Mouse (Mus musculus) embryonic facial prominence, embryonic 12.5 days (tissue): ENCODE measurements around the gene Kif2c. TPM values are rescaled to one million over a fixed set of nuclear protein-coding genes. Genes with fewer than 3 reads are reported as not detected.
A peak's percentile ranks its signal among the peaks of the same experiment; 100 is the strongest.

Experiments used
- ATAC-seq: fragments of 200-750 bp; cut with Nextera tagmentation; 2 replicates; pipeline ENCODE4 v1.8.0; 2017; ENCODE audit not compliant: insufficient number of reproducible peaks, insufficient read depth, low FRiP score, low TSS enrichment
- H3K27ac ChIP-seq: fragments of 300-500 bp; sonication (generic); 2 replicates; pipeline ENCODE4 v1.5.1; 2016; ENCODE audit warnings: mild to moderate bottlenecking
- H3K27me3 ChIP-seq: fragments of 300-500 bp; sonication (generic); 2 replicates; pipeline ENCODE4 v1.6.1; 2016; ENCODE audit warnings: mild to moderate bottlenecking, moderate library complexity
- H3K36me3 ChIP-seq: fragments of 300-500 bp; sonication (generic); 2 replicates; pipeline ENCODE4 v1.6.1; 2016; ENCODE audit warnings: mild to moderate bottlenecking
- H3K4me1 ChIP-seq: fragments of 300-500 bp; sonication (generic); 2 replicates; pipeline ENCODE4 v1.6.1; 2016
- H3K4me2 ChIP-seq: fragments of 300-500 bp; sonication (generic); replicated peaks from 2 replicates; pipeline ENCODE4 v1.6.1; 2016; ENCODE audit warnings: mild to moderate bottlenecking, moderate library complexity
- H3K4me3 ChIP-seq: fragments of 300-500 bp; sonication (generic); 2 replicates; pipeline ENCODE4 v1.5.1; 2016; ENCODE audit warnings: mild to moderate bottlenecking
- H3K9ac ChIP-seq: fragments of 300-500 bp; sonication (generic); 2 replicates; pipeline ENCODE4 v1.6.1; 2016; ENCODE audit warnings: mild to moderate bottlenecking, moderate library complexity
- H3K9me3 ChIP-seq: fragments of 300-500 bp; sonication (generic); 2 replicates; pipeline ENCODE4 v1.6.1; 2016; ENCODE audit warnings: mild to moderate bottlenecking, moderate library complexity
- WGBS: fragments of 180-500 bp; shearing (Covaris S2); methylation state at CpG from one replicate; pipeline ENCODE4 v1.1.7; 2016; 5-methylcytosine and 5-hydroxymethylcytosine counted together
- polyA plus RNA-seq: library from polyadenylated mRNA; unstranded; fragments of >200 nt; fragmentation: Nextera tagmentation; extraction: Ambion mirVana; gene quantifications from 2 replicates; pipeline ENCODE4 v1.2.1, GENCODE M21; 2016

The Kif2c gene
- polyA plus RNA-seq, 1 experiment from 2014 or later, result 89.5 TPM

DNA sequence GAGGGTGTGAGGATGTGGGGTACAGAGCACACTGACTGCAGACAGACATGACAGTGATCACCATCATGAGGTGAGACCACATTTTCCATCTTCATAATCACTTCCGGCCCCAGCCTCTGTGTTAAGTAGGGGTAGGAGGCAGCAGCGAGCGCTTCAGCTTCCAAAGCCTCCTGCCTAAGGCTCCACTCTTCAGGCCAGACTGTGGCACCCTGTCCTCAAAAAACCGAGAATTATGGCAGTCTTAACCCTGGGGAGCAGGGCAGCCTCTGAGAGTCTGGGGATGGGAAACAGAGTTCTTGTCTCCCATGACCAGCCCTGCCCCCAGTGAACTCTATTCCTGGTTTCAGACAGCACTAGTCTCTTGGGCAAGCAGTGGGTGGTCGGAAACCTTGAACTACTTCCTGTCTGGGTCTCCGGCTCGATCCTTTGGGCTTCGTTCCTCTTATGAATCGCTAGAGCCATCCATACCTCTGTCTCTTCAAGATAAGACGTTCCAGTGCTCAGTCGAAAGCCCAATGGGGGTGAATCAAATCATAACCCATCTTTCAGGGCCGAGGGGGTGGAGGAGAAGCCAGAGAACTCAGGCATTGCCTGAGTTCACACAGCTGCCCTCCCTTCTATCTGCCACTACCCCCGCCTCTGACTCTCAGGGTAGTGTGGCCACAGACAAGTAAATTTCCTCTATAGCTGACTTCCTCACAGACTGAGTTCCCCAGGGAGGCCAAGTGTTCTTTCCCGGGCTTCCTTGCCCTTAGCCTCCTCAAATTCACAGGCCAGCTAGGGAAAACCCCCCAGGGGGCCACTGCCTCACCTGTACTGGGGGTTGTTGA, 57.7 kb downstream of the Kif2c start:
- peak overlapping the region; percentile 24; the same call in 1 of the 2 replicates for H3K4me2 ChIP-seq
- 62% methylated on average over 14 of the region's 14 CpGs for WGBS
- H3K9me3 ChIP-seq, result no peaks in the 10 kb centered on the region
- peak overlapping the region; percentile 82 for H3K27ac ChIP-seq
- no peak for ATAC-seq
- peaks cover 22% of the 10 kb centered on the region for H3K4me1 ChIP-seq
- H3K4me3 ChIP-seq, result no peak overlapping the region
- H3K27me3 ChIP-seq, result no peaks in the 10 kb centered on the region
- H3K9ac ChIP-seq, result peak overlapping the region; percentile 40; the same call in 1 of the 2 replicates
- H3K36me3 ChIP-seq, result peaks cover 6% of the 10 kb centered on the region; the same call in 1 of the 2 replicates

DNA sequence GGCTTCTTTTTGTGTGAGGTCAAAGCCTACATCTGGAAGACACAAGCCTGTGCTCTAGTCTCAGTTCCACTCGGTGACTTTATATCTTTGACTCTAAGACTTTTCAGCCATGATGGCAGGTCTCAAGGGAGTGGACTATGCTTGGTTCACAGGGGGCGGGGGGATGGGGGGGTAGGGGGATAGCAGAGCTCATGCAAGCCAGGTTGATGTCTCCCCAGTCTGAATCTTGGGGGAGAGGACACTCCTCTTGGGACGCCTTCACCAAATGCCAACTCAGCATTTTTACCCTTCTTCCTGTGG, 58.3 kb downstream of the Kif2c start:
- Histone ChIP-seq H3K27ac (no peak overlapping the region), H3K4me1 (peaks cover 22% of the 10 kb centered on the region), H3K9me3 (no peaks in the 10 kb centered on the region), H3K27me3 (no peaks in the 10 kb centered on the region), H3K4me3 (no peak overlapping the region), H3K9ac (no peak overlapping the region), H3K36me3 (peaks cover 6% of the 10 kb centered on the region; the same call in 1 of the 2 replicates), H3K4me2 (no peak overlapping the region)
- no peak for ATAC-seq
- 87% methylated on average over 3 of the region's 3 CpGs for WGBS

DNA sequence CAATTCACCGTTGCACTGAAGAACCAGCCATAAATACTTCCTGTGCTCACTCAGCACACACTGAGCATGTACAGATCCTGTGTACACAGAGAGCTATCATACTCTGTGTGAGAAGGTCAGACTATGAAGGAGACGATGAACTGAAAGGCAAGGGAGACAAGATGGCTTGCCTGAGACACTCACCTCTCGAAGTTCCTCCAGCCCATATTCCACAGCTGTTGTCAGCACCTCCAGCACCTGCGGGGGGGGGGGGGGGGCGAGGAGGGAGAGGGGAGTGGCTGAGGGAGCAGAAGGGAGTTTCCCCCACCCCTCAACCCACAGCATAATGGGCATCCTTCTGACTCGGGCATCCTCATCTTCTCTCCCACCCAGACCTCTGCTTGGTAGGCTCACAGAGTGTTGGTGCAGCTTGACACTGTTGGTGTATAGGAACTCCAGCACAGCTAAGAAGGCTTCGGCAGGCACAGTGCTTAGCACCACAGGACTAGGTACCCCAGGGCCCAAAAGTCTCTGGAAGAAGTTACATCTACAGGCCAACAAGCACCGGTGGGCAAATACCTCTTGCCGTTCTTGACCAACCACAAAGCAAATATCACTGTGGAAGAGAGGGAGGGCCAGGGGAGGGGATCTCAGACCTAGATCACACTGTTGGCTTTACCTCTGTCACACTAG, 58.8 kb downstream of the Kif2c start:
- H3K27ac ChIP-seq, result no peak overlapping the region

DNA sequence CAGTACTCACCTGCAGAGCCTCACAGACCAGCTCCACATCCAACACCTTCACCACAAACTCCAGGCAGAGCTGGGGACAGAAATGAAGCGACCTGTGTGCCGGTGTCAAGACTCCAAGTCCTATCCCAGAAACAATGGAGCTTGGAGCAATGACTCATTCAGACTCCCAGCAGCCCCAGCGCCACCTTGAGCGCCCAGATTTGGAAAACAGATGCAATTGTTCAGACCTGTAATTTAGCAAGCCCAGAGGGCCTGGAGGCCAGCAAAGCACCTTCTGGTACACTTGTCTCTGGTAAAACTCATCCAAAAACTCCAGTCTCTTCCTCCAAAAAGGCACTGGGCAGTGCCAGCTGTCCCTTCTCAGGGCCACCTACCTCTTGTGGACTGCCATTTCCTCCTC, 60.2 kb downstream of the Kif2c start:
- Histone ChIP-seq H3K9ac (no peak overlapping the region), H3K27ac (no peak overlapping the region), H3K4me2 (no peak overlapping the region), H3K4me1 (peaks cover 22% of the 10 kb centered on the region), H3K4me3 (no peak overlapping the region), H3K36me3 (no peaks in the 10 kb centered on the region), H3K9me3 (no peaks in the 10 kb centered on the region), H3K27me3 (no peaks in the 10 kb centered on the region)
- 80% methylated on average over 4 of the region's 4 CpGs for WGBS
- ATAC-seq, result no peak

More for the DNA sequence above, 58.8 kb downstream of the Kif2c start:
- Histone ChIP-seq H3K4me1 (peaks cover 22% of the 10 kb centered on the region), H3K27me3 (no peaks in the 10 kb centered on the region), H3K4me2 (no peak overlapping the region), H3K9ac (no peak overlapping the region), H3K9me3 (no peaks in the 10 kb centered on the region), H3K36me3 (0 out of 2 replicates have a peak, but pooled peaks cover under 1% of the 10 kb centered on the region), H3K4me3 (no peak overlapping the region)
- WGBS, result 80% methylated on average over 7 of the region's 9 CpGs
- no peak for ATAC-seq

DNA sequence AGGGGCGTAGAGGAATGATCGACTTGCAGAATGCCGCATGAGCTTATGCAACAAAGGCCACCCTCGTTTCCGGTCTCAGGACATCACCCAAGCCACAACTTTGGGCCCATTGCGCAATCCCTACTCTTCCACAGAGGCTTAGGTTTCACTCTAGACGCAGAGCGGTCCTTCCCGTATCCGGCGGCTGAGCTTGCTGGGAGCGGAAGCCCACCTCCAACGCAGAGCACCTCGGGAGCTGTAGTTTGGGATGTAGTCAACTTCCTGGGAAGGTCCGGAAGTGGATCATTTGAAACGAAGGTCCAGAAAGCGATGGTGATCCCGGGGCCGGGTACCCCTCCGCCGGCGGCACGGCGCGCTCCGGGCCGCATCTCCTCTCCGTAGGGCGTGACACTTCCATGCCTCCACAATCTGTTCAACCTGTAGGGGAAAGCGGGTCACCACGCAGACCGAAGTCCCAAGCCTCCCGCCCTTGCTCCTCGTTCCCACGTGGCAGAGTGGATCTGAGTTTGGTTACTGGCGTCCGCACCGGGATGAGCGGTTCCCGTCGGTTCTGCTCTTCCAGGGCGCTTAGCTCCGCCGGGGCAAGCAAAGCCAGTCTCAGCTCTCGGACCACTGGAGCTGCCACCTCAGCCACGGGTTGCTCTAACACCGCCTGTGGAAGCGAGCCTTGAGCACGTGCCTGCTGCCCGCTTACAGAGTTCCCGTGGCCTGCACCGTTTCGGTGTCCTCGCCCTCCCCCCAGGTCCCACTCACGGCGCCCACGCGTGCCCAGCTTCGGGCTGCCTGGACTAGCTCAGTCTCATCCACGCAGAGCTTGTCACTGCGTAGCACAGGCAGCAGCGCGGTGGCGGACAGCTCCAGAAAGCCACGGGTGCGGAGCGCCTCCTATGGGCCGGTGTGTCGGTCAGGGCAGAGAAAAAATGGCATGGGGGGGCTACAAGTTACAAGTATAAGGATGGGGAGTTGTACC, 61.7 kb downstream of the Kif2c start:
- Histone ChIP-seq H3K27me3 (no peaks in the 10 kb centered on the region), H3K4me3 (peak overlapping the region; percentile 61), H3K4me2 (peak overlapping the region; percentile 99), H3K27ac (peak overlapping the region; percentile 73), H3K4me1 (peaks cover 14% of the 10 kb centered on the region), H3K9ac (peak overlapping the region; percentile 59), H3K36me3 (no peaks in the 10 kb centered on the region), H3K9me3 (no peaks in the 10 kb centered on the region)
- ATAC-seq, result peak; percentile 90
- under 1% methylated on average over 69 of the region's 69 CpGs for WGBS

DNA sequence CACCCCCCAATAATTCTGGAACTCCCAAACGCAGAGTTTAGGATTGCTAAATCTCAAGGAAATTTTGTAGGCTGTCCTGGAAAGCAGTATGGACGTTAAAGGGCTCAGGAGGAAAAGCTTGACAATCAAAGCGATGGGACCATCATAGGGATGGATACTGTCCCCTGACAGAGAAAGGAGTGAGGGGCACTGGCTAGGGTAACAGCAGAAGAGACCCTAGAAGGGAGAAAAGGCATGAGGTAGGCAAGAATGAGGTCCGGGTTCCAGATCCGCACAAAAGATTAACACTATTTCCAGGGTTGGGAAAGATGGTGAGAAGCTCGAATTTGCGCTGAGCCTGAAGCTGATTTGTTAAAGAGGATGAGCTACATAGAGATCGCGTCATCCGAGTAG, 62.4 kb downstream of the Kif2c start:
- peak overlapping the region; percentile 73 for H3K27ac ChIP-seq
- no peaks in the 10 kb centered on the region for H3K36me3 ChIP-seq
- peaks cover 7% of the 10 kb centered on the region for H3K4me1 ChIP-seq
- no peak for ATAC-seq
- H3K4me3 ChIP-seq, result peak overlapping the region; percentile 61
- H3K9ac ChIP-seq, result peak overlapping the region; percentile 51
- H3K27me3 ChIP-seq, result no peaks in the 10 kb centered on the region
- WGBS, result 7% methylated on average over 10 of the region's 10 CpGs
- no peaks in the 10 kb centered on the region for H3K9me3 ChIP-seq
- H3K4me2 ChIP-seq, result peak overlapping the region; percentile 99

DNA sequence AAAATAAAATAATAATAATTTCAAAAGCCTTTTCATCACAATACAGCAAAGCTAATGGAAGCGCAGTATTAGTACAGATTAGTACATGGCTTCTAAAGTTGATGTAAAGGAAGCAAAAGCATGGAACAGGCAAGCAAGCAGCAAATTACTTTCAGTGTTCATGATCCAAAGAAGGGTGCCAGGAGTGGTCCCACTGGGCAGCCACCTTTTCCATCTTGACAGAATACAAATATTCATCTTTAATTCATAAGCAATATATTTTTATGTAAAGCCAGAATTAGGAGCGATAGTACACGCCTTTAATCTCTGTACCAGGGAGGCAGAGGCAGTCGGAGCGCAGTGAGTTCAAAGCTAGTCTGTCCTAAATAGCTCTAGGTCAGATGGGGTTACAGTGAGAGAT, 62.8 kb downstream of the Kif2c start:
- Histone ChIP-seq H3K9me3 (no peaks in the 10 kb centered on the region), H3K9ac (peak overlapping the region; percentile 51), H3K4me1 (peaks cover 3% of the 10 kb centered on the region), H3K27ac (peak overlapping the region; percentile 73), H3K4me3 (peak overlapping the region; percentile 61), H3K4me2 (peak overlapping the region; percentile 99), H3K27me3 (no peaks in the 10 kb centered on the region), H3K36me3 (peaks cover 4% of the 10 kb centered on the region)
- WGBS, result 78% methylated on average over 5 of the region's 5 CpGs
- no peak for ATAC-seq

DNA sequence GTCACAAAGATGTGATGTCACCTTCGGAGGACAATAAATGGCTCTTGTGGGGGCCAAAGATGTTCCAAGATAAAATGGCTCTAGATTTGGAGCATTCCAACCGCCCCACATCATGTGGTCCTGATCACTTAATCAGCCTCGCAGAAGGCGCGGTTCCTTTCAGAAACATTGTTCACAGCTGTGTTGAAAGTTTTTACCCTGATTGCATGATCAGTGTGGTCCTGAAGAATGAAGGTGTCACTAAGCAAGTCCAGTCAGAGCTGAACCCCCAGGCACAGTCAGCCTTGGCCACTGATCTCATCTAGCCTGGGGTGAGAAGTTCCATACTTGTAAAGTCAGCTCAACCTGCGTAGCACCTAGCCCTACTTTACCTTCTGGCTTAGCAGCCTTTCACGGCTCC, 64.5 kb downstream of the Kif2c start:
- WGBS, result 93% methylated on average over 7 of the region's 7 CpGs
- Histone ChIP-seq H3K9ac (no peak overlapping the region), H3K36me3 (peaks cover 16% of the 10 kb centered on the region), H3K9me3 (no peaks in the 10 kb centered on the region), H3K4me3 (no peak overlapping the region), H3K27ac (no peak overlapping the region), H3K27me3 (no peaks in the 10 kb centered on the region), H3K4me1 (no peaks in the 10 kb centered on the region), H3K4me2 (no peak overlapping the region)
- ATAC-seq, result no peak

DNA sequence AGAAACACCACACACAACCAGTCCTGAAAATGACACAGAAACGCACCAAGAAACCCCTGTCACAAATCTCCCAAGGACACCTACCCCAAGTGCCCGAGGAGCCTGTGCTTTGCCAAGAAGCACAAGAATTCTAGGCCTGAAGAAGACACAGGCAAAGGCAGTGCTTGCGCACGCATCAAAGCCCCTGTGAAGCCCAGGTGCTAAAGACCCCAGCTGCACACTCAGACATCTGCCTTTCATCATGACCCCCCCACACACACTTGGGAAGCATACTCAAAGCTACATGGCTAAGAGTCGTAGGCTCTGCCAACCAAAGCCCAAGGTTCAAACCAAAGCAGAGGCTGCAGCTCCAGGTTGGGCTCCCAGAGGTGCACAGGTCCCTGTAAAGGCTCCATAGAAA, 66.8 kb downstream of the Kif2c start:
- H3K36me3 ChIP-seq, result peaks cover 28% of the 10 kb centered on the region
- WGBS, result 81% methylated on average over 5 of the region's 5 CpGs
- no peak overlapping the region for H3K4me3 ChIP-seq

DNA sequence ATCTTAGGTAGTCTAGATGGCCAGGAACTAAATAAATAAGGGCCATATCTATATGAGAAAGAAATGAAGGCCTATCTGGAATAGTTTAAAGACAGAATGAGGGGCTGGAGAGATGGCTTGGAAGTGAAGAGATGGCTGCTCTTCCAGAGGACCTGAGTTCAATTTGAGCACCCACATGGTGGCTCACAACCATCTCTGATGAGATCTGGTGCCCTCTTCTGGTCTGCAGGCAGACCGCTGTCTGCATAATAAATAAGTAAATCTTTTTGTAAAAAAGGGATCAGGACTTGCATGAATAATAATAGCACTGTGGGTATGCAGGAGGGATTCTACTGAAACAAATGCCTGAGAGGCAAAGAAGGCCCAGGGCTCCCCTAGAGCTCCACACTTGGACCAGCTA, 69.2 kb downstream of the Kif2c start:
- no peak overlapping the region for H3K4me2 ChIP-seq
- no peak for ATAC-seq
- H3K9me3 ChIP-seq, result no peaks in the 10 kb centered on the region
- no peaks in the 10 kb centered on the region for H3K4me1 ChIP-seq
- 64% methylated on average over 1 of the region's 1 CpGs for WGBS
- H3K4me3 ChIP-seq, result no peak overlapping the region
- no peak overlapping the region for H3K9ac ChIP-seq
- no peaks in the 10 kb centered on the region for H3K27me3 ChIP-seq
- H3K36me3 ChIP-seq, result peaks cover 51% of the 10 kb centered on the region
- no peak overlapping the region for H3K27ac ChIP-seq

More for the DNA sequence above, 66.8 kb downstream of the Kif2c start:
- H3K4me2 ChIP-seq, result no peak overlapping the region
- no peaks in the 10 kb centered on the region for H3K9me3 ChIP-seq
- no peak for ATAC-seq
- H3K27me3 ChIP-seq, result no peaks in the 10 kb centered on the region
- no peak overlapping the region for H3K27ac ChIP-seq
- no peak overlapping the region for H3K9ac ChIP-seq
- no peaks in the 10 kb centered on the region for H3K4me1 ChIP-seq

DNA sequence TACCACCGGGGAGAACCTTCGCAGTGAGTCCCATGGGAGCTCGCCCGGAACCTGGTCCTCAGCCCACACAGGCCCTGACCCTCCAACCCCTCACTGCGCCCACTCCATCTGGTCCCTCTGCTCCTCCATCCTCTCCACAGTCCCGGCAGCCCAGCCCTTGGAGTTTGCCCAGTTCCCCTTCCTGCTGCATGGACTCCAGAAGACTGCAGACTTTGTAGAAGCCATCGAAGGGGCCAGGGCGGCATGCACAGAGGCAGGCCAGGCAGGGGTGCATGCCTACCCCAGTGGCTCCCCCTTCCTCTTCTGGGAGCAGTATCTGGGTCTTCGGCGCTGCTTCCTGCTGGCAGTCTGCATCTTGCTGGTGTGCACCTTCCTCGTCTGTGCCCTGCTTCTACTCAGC, 71.5 kb downstream of the Kif2c start:
- no peak for ATAC-seq
- Histone ChIP-seq H3K4me2 (no peak overlapping the region), H3K4me3 (no peak overlapping the region), H3K9me3 (no peaks in the 10 kb centered on the region), H3K36me3 (peaks cover 55% of the 10 kb centered on the region), H3K27ac (no peak overlapping the region), H3K4me1 (no peaks in the 10 kb centered on the region), H3K27me3 (no peaks in the 10 kb centered on the region), H3K9ac (no peak overlapping the region)
- 91% methylated on average over 11 of the region's 11 CpGs for WGBS
